Mouse (Mus musculus): ENCODE data around the gene Kalrn.

Kalrn gene

GRCm38 (mm10) chr16:34003566-34004127 is 569.7 kb downstream of the Kalrn start:
- TF ChIP-seq POU5F1 (IDR thresholded peaks at IDR 0.05; ENCODE audit: borderline replicate concordance, low read length) (no peak), NANOG (IDR thresholded peaks at IDR 0.05; ENCODE audit: borderline replicate concordance, low read length) (no peak), CTCF (conservative IDR thresholded peaks at IDR 0.05; ENCODE audit: low read length) (no peak)

GRCm38 (mm10) chr16:34000715-34001114 is 572.6 kb downstream of the Kalrn start:
- peaks cover 27% of the 10 kb centered on the region for H3K27me3 ChIP-seq (ENCODE audit: insufficient read depth, low read length)
- no peaks in the 10 kb centered on the region for H3K9me3 ChIP-seq (ENCODE audit: low read length)
- H3K4me1 ChIP-seq (replicated peaks; ENCODE audit: low read depth, low read length): peaks cover 9% of the 10 kb centered on the region
- no peak overlapping the region for H3K4me3 ChIP-seq (replicated peaks; ENCODE audit: low read length)
- H3K36me3 ChIP-seq (ENCODE audit: insufficient read depth, low read length): no peaks in the 10 kb centered on the region
- TF ChIP-seq POU5F1 (IDR thresholded peaks at IDR 0.05; ENCODE audit: borderline replicate concordance, low read length): no peak
- no peak for TF ChIP-seq CTCF (conservative IDR thresholded peaks at IDR 0.05; ENCODE audit: low read length)
- TF ChIP-seq NANOG (IDR thresholded peaks at IDR 0.05; ENCODE audit: borderline replicate concordance, low read length): no peak

More at GRCm38 (mm10) chr16:34003566-34004127, 569.7 kb downstream of the Kalrn start:
- Histone ChIP-seq H3K4me3 (replicated peaks; ENCODE audit: low read length) (no peak overlapping the region), H3K36me3 (ENCODE audit: insufficient read depth, low read length) (no peaks in the 10 kb centered on the region), H3K4me1 (replicated peaks; ENCODE audit: low read depth, low read length) (peaks cover 8% of the 10 kb centered on the region), H3K9me3 (ENCODE audit: low read length) (no peaks in the 10 kb centered on the region), H3K27me3 (ENCODE audit: insufficient read depth, low read length) (peaks cover 17% of the 10 kb centered on the region)

- TF ChIP-seq CTCF (conservative IDR thresholded peaks at IDR 0.05; ENCODE audit: low read length): peak; percentile 26
- no peak for TF ChIP-seq POU5F1 (IDR thresholded peaks at IDR 0.05; ENCODE audit: borderline replicate concordance, low read length)
- Histone ChIP-seq H3K27me3 (ENCODE audit: insufficient read depth, low read length) (peaks cover 27% of the 10 kb centered on the region), H3K36me3 (ENCODE audit: insufficient read depth, low read length) (no peaks in the 10 kb centered on the region), H3K9me3 (ENCODE audit: low read length) (no peaks in the 10 kb centered on the region), H3K4me3 (replicated peaks; ENCODE audit: low read length) (no peak overlapping the region), H3K4me1 (replicated peaks; ENCODE audit: low read depth, low read length) (peaks cover 15% of the 10 kb centered on the region)
These were observed 573.9 kb downstream of the Kalrn start for GRCm38 (mm10) chr16:33999388-33999787.

GRCm38 (mm10) chr16:33998011-33998410 is 575.3 kb downstream of the Kalrn start:
- TF ChIP-seq NANOG (IDR thresholded peaks at IDR 0.05; ENCODE audit: borderline replicate concordance, low read length) (no peak), POU5F1 (IDR thresholded peaks at IDR 0.05; ENCODE audit: borderline replicate concordance, low read length) (no peak), CTCF (conservative IDR thresholded peaks at IDR 0.05; ENCODE audit: low read length) (no peak)
- H3K9me3 ChIP-seq (ENCODE audit: low read length): no peaks in the 10 kb centered on the region
- peaks cover 21% of the 10 kb centered on the region for H3K27me3 ChIP-seq (ENCODE audit: insufficient read depth, low read length)
- H3K36me3 ChIP-seq (ENCODE audit: insufficient read depth, low read length): no peaks in the 10 kb centered on the region
- no peak overlapping the region for H3K4me3 ChIP-seq (replicated peaks; ENCODE audit: low read length)
- H3K4me1 ChIP-seq (replicated peaks; ENCODE audit: low read depth, low read length): peaks cover 15% of the 10 kb centered on the region

GRCm38 (mm10) chr16:33996030-33996429 is 577.3 kb downstream of the Kalrn start:
- Histone ChIP-seq H3K27me3 (ENCODE audit: insufficient read depth, low read length) (peaks cover 10% of the 10 kb centered on the region), H3K4me3 (replicated peaks; ENCODE audit: low read length) (no peak overlapping the region), H3K4me1 (replicated peaks; ENCODE audit: low read depth, low read length) (peaks cover 25% of the 10 kb centered on the region), H3K36me3 (ENCODE audit: insufficient read depth, low read length) (no peaks in the 10 kb centered on the region), H3K9me3 (ENCODE audit: low read length) (no peaks in the 10 kb centered on the region)
- peak; percentile 71 for TF ChIP-seq CTCF (conservative IDR thresholded peaks at IDR 0.05; ENCODE audit: low read length)
- TF ChIP-seq POU5F1 (IDR thresholded peaks at IDR 0.05; ENCODE audit: borderline replicate concordance, low read length): no peak

- TF ChIP-seq NANOG (IDR thresholded peaks at IDR 0.05; ENCODE audit: borderline replicate concordance, low read length): no peak
- no peak for TF ChIP-seq POU5F1 (IDR thresholded peaks at IDR 0.05; ENCODE audit: borderline replicate concordance, low read length)
- TF ChIP-seq CTCF (conservative IDR thresholded peaks at IDR 0.05; ENCODE audit: low read length): no peak
- Histone ChIP-seq H3K4me3 (replicated peaks; ENCODE audit: low read length) (no peak overlapping the region), H3K4me1 (replicated peaks; ENCODE audit: low read depth, low read length) (peaks cover 27% of the 10 kb centered on the region), H3K27me3 (ENCODE audit: insufficient read depth, low read length) (peaks cover 10% of the 10 kb centered on the region), H3K36me3 (ENCODE audit: insufficient read depth, low read length) (no peaks in the 10 kb centered on the region), H3K9me3 (ENCODE audit: low read length) (no peaks in the 10 kb centered on the region)
These were observed 577.8 kb downstream of the Kalrn start for GRCm38 (mm10) chr16:33995496-33995895.

- Histone ChIP-seq H3K4me3 (replicated peaks; ENCODE audit: low read length) (no peak overlapping the region), H3K4me1 (replicated peaks; ENCODE audit: low read depth, low read length) (peaks cover 29% of the 10 kb centered on the region), H3K9me3 (ENCODE audit: low read length) (no peaks in the 10 kb centered on the region), H3K27me3 (ENCODE audit: insufficient read depth, low read length) (peaks cover 10% of the 10 kb centered on the region), H3K36me3 (ENCODE audit: insufficient read depth, low read length) (no peaks in the 10 kb centered on the region)
- TF ChIP-seq NANOG (IDR thresholded peaks at IDR 0.05; ENCODE audit: borderline replicate concordance, low read length): no peak
- TF ChIP-seq CTCF (conservative IDR thresholded peaks at IDR 0.05; ENCODE audit: low read length): no peak
- no peak for TF ChIP-seq POU5F1 (IDR thresholded peaks at IDR 0.05; ENCODE audit: borderline replicate concordance, low read length)
These were observed 579.0 kb downstream of the Kalrn start for GRCm38 (mm10) chr16:33994321-33994720.

- Histone ChIP-seq H3K4me3 (replicated peaks; ENCODE audit: low read length) (no peak overlapping the region), H3K9me3 (ENCODE audit: low read length) (peaks cover 19% of the 10 kb centered on the region), H3K36me3 (ENCODE audit: insufficient read depth, low read length) (no peaks in the 10 kb centered on the region), H3K4me1 (replicated peaks; ENCODE audit: low read depth, low read length) (peaks cover 33% of the 10 kb centered on the region), H3K27me3 (ENCODE audit: insufficient read depth, low read length) (no peaks in the 10 kb centered on the region)
- TF ChIP-seq CTCF (conservative IDR thresholded peaks at IDR 0.05; ENCODE audit: low read length) (no peak), NANOG (IDR thresholded peaks at IDR 0.05; ENCODE audit: borderline replicate concordance, low read length) (no peak), POU5F1 (IDR thresholded peaks at IDR 0.05; ENCODE audit: borderline replicate concordance, low read length) (no peak)
These were observed 582.6 kb downstream of the Kalrn start for GRCm38 (mm10) chr16:33990712-33991111.

- TF ChIP-seq NANOG (IDR thresholded peaks at IDR 0.05; ENCODE audit: borderline replicate concordance, low read length): no peak
- TF ChIP-seq POU5F1 (IDR thresholded peaks at IDR 0.05; ENCODE audit: borderline replicate concordance, low read length): no peak
- TF ChIP-seq CTCF (conservative IDR thresholded peaks at IDR 0.05; ENCODE audit: low read length): no peak
- Histone ChIP-seq H3K4me1 (replicated peaks; ENCODE audit: low read depth, low read length) (peaks cover 26% of the 10 kb centered on the region), H3K4me3 (replicated peaks; ENCODE audit: low read length) (no peak overlapping the region), H3K9me3 (ENCODE audit: low read length) (peaks cover 35% of the 10 kb centered on the region), H3K27me3 (ENCODE audit: insufficient read depth, low read length) (no peaks in the 10 kb centered on the region), H3K36me3 (ENCODE audit: insufficient read depth, low read length) (no peaks in the 10 kb centered on the region)
These were observed 584.2 kb downstream of the Kalrn start for GRCm38 (mm10) chr16:33989106-33989505.

Measured in E14TG2a.4 (cell line).